Mouse (Mus musculus): ENCODE data around the gene Ndst2. TPM values are rescaled to one million over a fixed set of nuclear protein-coding genes. Genes with fewer than 3 reads are reported as not detected.

Gene Ndst2
- polyA plus RNA-seq, 1 experiment: 11.9 TPM

GRCm38 (mm10) chr14:20701554-20701953 lies 32.8 kb downstream of the Ndst2 start:
- H3K4me2 ChIP-seq (ENCODE audit: low read depth): peak overlapping the region; percentile 91
- peaks cover 81% of the 10 kb centered on the region for H3K79me2 ChIP-seq (ENCODE audit: control insufficient read depth, insufficient read depth)
- no peaks in the 10 kb centered on the region for H3K27me3 ChIP-seq (ENCODE audit: control insufficient read depth, insufficient read depth, insufficient read length)
- H3K4me3 ChIP-seq: peak overlapping the region; percentile 90
- H3K36me3 ChIP-seq (ENCODE audit: control insufficient read depth, insufficient read depth): no peaks in the 10 kb centered on the region
- TF ChIP-seq CEBPB (IDR thresholded peaks at IDR 0.05; ENCODE audit: insufficient read depth, poor library complexity, severe bottlenecking) (no peak), USF1 (IDR thresholded peaks at IDR 0.05; ENCODE audit: low read depth) (no peak), E2F4 (IDR thresholded peaks at IDR 0.05; ENCODE audit: insufficient read depth) (no peak), MYOG (IDR thresholded peaks at IDR 0.05; ENCODE audit: control insufficient read depth in 1 of 3, insufficient read depth in 1 of 3, insufficient read length in 2 of 3, low read depth in 2 of 3) (no peak)
- H3ac ChIP-seq (ENCODE audit: control insufficient read depth, insufficient read length): no peak overlapping the region

GRCm38 (mm10) chr14:20700362-20700761 lies 34.0 kb downstream of the Ndst2 start:
- Histone ChIP-seq H3K79me2 (ENCODE audit: control insufficient read depth, insufficient read depth) (peaks cover 89% of the 10 kb centered on the region), H3K4me2 (ENCODE audit: low read depth) (no peak overlapping the region), H3ac (ENCODE audit: control insufficient read depth, insufficient read length) (no peak overlapping the region), H3K4me3 (no peak overlapping the region), H3K27me3 (ENCODE audit: control insufficient read depth, insufficient read depth, insufficient read length) (no peaks in the 10 kb centered on the region), H3K36me3 (ENCODE audit: control insufficient read depth, insufficient read depth) (no peaks in the 10 kb centered on the region)
- TF ChIP-seq USF1 (IDR thresholded peaks at IDR 0.05; ENCODE audit: low read depth) (no peak), TCF12 (IDR thresholded peaks at IDR 0.05; ENCODE audit: insufficient read depth, poor library complexity, severe bottlenecking) (no peak), MAX (IDR thresholded peaks at IDR 0.05; ENCODE audit: low read depth) (no peak), MYOD1 (IDR thresholded peaks at IDR 0.05; ENCODE audit: control insufficient read depth in 1 of 3, insufficient read length in 2 of 3, low read depth in 2 of 3) (no peak), MYOG (IDR thresholded peaks at IDR 0.05; ENCODE audit: control insufficient read depth in 1 of 3, insufficient read depth in 1 of 3, insufficient read length in 2 of 3, low read depth in 2 of 3) (no peak), POLR2AphosphoS2 (IDR thresholded peaks at IDR 0.05; ENCODE audit: insufficient read length, low read depth) (no peak), SRF (IDR thresholded peaks at IDR 0.05; ENCODE audit: control insufficient read depth, insufficient read length, low read depth) (no peak), CEBPB (IDR thresholded peaks at IDR 0.05; ENCODE audit: insufficient read depth, poor library complexity, severe bottlenecking) (no peak), TCF3 (IDR thresholded peaks at IDR 0.05; ENCODE audit: insufficient read length, low read depth) (no peak), REST (IDR thresholded peaks at IDR 0.05; ENCODE audit: insufficient read depth, insufficient read length) (no peak), POLR2A (IDR thresholded peaks at IDR 0.05; ENCODE audit: insufficient read length, low read depth) (no peak), E2F4 (IDR thresholded peaks at IDR 0.05; ENCODE audit: insufficient read depth) (no peak)

GRCm38 (mm10) chr14:20698515-20698914 lies 35.8 kb downstream of the Ndst2 start:
- TF ChIP-seq USF1 (IDR thresholded peaks at IDR 0.05; ENCODE audit: low read depth) (no peak), MAX (IDR thresholded peaks at IDR 0.05; ENCODE audit: low read depth) (no peak), POLR2AphosphoS2 (IDR thresholded peaks at IDR 0.05; ENCODE audit: insufficient read length, low read depth) (no peak), POLR2A (IDR thresholded peaks at IDR 0.05; ENCODE audit: insufficient read length, low read depth) (no peak), E2F4 (IDR thresholded peaks at IDR 0.05; ENCODE audit: insufficient read depth) (no peak), CEBPB (IDR thresholded peaks at IDR 0.05; ENCODE audit: insufficient read depth, poor library complexity, severe bottlenecking) (no peak), REST (IDR thresholded peaks at IDR 0.05; ENCODE audit: insufficient read depth, insufficient read length) (no peak), TCF3 (IDR thresholded peaks at IDR 0.05; ENCODE audit: insufficient read length, low read depth) (no peak), TCF12 (IDR thresholded peaks at IDR 0.05; ENCODE audit: insufficient read depth, poor library complexity, severe bottlenecking) (no peak), MYOD1 (IDR thresholded peaks at IDR 0.05; ENCODE audit: control insufficient read depth in 1 of 3, insufficient read length in 2 of 3, low read depth in 2 of 3) (no peak), MYOG (IDR thresholded peaks at IDR 0.05; ENCODE audit: control insufficient read depth in 1 of 3, insufficient read depth in 1 of 3, insufficient read length in 2 of 3, low read depth in 2 of 3) (no peak), SRF (IDR thresholded peaks at IDR 0.05; ENCODE audit: control insufficient read depth, insufficient read length, low read depth) (no peak)
- peak overlapping the region; percentile 90 for H3K4me2 ChIP-seq (ENCODE audit: low read depth)

GRCm38 (mm10) chr14:20696986-20697385 lies 37.4 kb downstream of the Ndst2 start:
- TF ChIP-seq MYOG (IDR thresholded peaks at IDR 0.05; ENCODE audit: control insufficient read depth in 1 of 3, insufficient read depth in 1 of 3, insufficient read length in 2 of 3, low read depth in 2 of 3) (no peak), POLR2A (IDR thresholded peaks at IDR 0.05; ENCODE audit: insufficient read length, low read depth) (no peak), MAX (IDR thresholded peaks at IDR 0.05; ENCODE audit: low read depth) (no peak), POLR2AphosphoS2 (IDR thresholded peaks at IDR 0.05; ENCODE audit: insufficient read length, low read depth) (no peak), SRF (IDR thresholded peaks at IDR 0.05; ENCODE audit: control insufficient read depth, insufficient read length, low read depth) (no peak), USF1 (IDR thresholded peaks at IDR 0.05; ENCODE audit: low read depth) (no peak), CEBPB (IDR thresholded peaks at IDR 0.05; ENCODE audit: insufficient read depth, poor library complexity, severe bottlenecking) (no peak)
- Histone ChIP-seq H3K27me3 (ENCODE audit: control insufficient read depth, insufficient read depth, insufficient read length) (no peaks in the 10 kb centered on the region), H3ac (ENCODE audit: control insufficient read depth, insufficient read length) (no peak overlapping the region), H3K4me3 (peak overlapping the region; percentile 40), H3K79me2 (ENCODE audit: control insufficient read depth, insufficient read depth) (peaks cover 66% of the 10 kb centered on the region), H3K36me3 (ENCODE audit: control insufficient read depth, insufficient read depth) (peaks cover 25% of the 10 kb centered on the region), H3K4me2 (ENCODE audit: low read depth) (peak overlapping the region; percentile 90)

More at GRCm38 (mm10) chr14:20698515-20698914, 35.8 kb downstream of the Ndst2 start:
- Histone ChIP-seq H3K4me3 (no peak overlapping the region), H3K36me3 (ENCODE audit: control insufficient read depth, insufficient read depth) (peaks cover 10% of the 10 kb centered on the region), H3K27me3 (ENCODE audit: control insufficient read depth, insufficient read depth, insufficient read length) (no peaks in the 10 kb centered on the region), H3K79me2 (ENCODE audit: control insufficient read depth, insufficient read depth) (peaks cover 74% of the 10 kb centered on the region), H3ac (ENCODE audit: control insufficient read depth, insufficient read length) (no peak overlapping the region)

Data from myocyte (in vitro differentiated cells).